Mouse (Mus musculus) C2C12 (cell line): ENCODE measurements around the gene Emc6.

Source experiments
- CEBPB ChIP-seq: IDR thresholded peaks from one replicate; pipeline ENCODE4 v1.6.1; 2011; ENCODE audit warnings: low read depth, mild to moderate bottlenecking, control low read depth, moderate library complexity
- CTCF ChIP-seq: IDR thresholded peaks from one replicate; pipeline ENCODE4 v1.5.1; 2011; ENCODE audit not compliant: control insufficient read depth, insufficient read depth, insufficient read length
- FOSL1 ChIP-seq: IDR thresholded peaks from one replicate; pipeline ENCODE4 v1.8.0; 2011; ENCODE audit warnings: mild to moderate bottlenecking, low read length; ENCODE audit not compliant: poor library complexity, insufficient read depth, severe bottlenecking
- MAX ChIP-seq: IDR thresholded peaks from one replicate; pipeline ENCODE4 v1.6.1; 2011; ENCODE audit warnings: mild to moderate bottlenecking, control low read depth
- MYOD1 ChIP-seq: IDR thresholded peaks from one replicate; pipeline ENCODE4 v1.6.1; 2011; ENCODE audit warnings: low read depth; ENCODE audit not compliant: control insufficient read depth, insufficient read length
- USF1 ChIP-seq: IDR thresholded peaks from one replicate; pipeline ENCODE4 v1.6.1; 2011; ENCODE audit warnings: low read depth, mild to moderate bottlenecking, control low read depth, moderate library complexity

- TF ChIP-seq CTCF (no peak), CEBPB (no peak), MAX (no peak), MYOD1 (no peak), USF1 (no peak), FOSL1 (no peak)
These were observed 24.8 kb upstream of the Emc6 start for GRCm38 (mm10) chr11:73201597-73201996.
